Mouse (Mus musculus) activated CD4-positive, CD25-positive, alpha-beta regulatory T cell, adult 4 months (primary cell): ENCODE data around the gene Vti1a. TPM values are rescaled to one million over a fixed set of nuclear protein-coding genes. Genes with fewer than 3 reads are reported as not detected.

Experiments used
- ATAC-seq: one replicate; pipeline ENCODE4 v1.8.0; 2017
- polyA plus RNA-seq, 2 experiments: library from polyadenylated mRNA; unstranded; fragments of 100-300 nt; shearing (Covaris generic); gene quantifications; one replicate each; pipeline ENCODE4 v1.2.1; 2017

The Vti1a gene
- polyA plus RNA-seq, 2 experiments from 2014 or later = 26.1 to 32.2 TPM

DNA sequence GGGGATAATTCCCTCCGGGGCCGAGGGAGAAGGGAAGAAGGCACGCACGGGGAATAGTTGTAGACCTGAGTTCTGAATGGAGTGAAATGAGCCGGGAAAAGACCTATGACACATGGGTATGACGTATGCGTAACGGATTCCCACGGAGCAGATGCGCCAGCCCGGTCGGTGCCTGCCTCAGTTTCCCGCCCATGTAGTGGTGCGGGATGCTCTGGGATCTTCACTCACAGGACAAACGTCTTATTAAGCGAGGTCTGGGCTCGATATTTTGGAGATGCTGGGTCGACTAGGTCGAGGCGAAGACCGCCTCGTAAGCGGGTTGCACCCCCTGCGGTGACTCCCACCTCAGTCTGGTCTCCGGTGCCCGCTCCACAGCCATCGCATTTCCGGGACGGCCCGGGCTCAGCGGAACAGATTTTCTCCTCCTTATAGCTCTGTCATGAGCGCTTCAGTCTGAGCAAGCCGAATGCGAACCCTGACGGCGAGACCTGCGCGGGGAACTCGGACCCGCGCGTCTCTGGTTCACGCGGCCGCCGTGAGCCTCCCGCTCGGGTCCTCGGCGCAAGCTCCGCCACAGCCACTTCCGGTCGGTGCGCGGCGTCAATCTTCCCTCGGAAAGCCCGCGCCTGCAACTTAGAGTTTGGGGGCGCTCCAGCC lies 515 bp upstream of the Vti1a start, which contains the start of gene Zdhhc6:
Gene Zdhhc6 (minus strand): TSS at position 581 of the 657 bp plus-strand sequence.
- ATAC-seq = peak; percentile 41

GRCm38 (mm10) chr19:55316901-55317300 lies 806 bp downstream of the Vti1a start:
- ATAC-seq = no peak

- ATAC-seq = no peak
These were observed 2.9 kb downstream of the Vti1a start for GRCm38 (mm10) chr19:55319036-55319435.

DNA sequence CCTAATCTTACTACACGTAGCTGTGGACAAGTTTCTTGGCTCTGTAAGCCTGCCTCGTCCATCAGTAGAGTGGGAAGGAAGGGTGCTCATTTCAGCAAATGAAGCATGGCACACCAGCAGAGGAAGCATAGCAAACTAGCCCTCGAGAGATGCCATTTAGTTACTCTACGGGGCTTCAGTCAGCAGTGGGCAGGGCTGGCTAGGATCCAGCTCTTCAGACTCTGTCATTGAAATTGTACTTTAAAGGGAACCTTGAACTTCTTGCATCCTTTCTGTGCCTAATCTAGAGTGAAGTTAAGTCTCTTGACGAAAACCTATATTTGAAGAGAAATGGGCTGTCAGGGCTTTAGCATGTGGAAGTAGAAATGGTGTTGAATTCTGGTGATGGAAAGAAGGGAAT lies 3.4 kb downstream of the Vti1a start:
- no peak for ATAC-seq

DNA sequence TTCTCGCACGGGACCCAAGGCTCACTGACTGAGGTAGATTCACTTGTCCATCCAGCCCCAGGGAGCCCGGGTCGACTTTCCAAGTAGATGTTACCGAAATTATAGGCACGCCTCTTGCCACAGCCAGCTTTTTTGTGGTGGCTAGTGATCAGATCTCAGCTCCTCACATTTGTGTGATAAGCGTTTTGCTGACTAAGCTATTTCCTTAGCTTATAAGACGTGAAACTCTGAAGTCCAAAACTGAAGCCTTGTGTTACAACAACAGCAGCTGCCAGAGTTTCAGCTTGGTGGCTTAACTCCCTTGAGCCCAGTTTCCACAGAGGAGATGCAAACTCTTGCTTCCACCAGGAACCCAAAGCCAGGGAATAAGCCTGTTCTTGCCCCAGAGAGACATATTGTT lies 6.5 kb downstream of the Vti1a start:
- no peak for ATAC-seq

- no peak for ATAC-seq
These were observed 11.4 kb downstream of the Vti1a start for GRCm38 (mm10) chr19:55327510-55327909.

GRCm38 (mm10) chr19:55331776-55332175 lies 15.7 kb downstream of the Vti1a start:
- no peak for ATAC-seq

- peak; percentile 65 for ATAC-seq
These were observed 16.7 kb downstream of the Vti1a start for GRCm38 (mm10) chr19:55332641-55333268.

- ATAC-seq = no peak
These were observed 19.8 kb downstream of the Vti1a start for GRCm38 (mm10) chr19:55335881-55336280.

- no peak for ATAC-seq
These were observed 20.3 kb downstream of the Vti1a start for GRCm38 (mm10) chr19:55336441-55336840.

GRCm38 (mm10) chr19:55337066-55337465 lies 21.0 kb downstream of the Vti1a start:
- ATAC-seq = no peak

GRCm38 (mm10) chr19:55337664-55338063 lies 21.6 kb downstream of the Vti1a start:
- no peak for ATAC-seq

DNA sequence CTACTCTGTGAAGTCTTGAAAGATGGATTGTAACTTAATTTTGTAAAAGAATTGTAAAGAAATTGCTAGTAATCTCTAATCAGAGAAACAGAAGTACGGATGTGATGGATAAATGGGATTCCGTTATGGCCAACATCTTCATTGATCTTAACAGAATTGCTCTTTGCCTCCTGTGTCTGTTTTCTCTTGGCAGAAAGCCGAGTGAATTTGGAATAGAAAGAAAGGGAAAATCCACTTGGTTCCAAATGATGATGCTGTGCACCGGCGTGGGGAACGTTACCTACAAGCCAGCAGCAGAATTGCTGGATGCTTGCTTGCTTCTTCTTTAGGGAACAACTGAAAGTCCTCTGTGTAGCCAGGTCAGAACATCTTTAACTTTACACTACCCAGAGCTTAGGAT lies 24.4 kb downstream of the Vti1a start:
- ATAC-seq = no peak

DNA sequence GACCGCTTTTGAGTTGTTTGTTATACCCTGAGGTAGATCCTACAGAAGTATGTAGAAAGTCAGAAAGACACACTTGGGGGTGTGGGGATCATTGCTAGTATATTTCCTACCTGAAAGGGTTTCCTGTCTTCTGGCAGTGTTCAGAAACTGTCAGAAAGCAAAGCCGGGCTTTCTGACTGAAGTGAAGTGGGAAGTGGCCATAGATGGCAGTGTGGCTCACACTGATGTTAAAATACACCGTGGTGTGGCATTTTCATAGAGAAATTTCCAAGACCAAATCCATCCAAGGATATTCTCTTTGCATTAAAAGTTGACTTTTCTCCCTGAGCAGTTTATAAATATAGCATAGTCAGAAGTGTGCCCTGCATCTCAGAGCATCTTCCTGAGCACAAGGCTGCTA lies 25.3 kb downstream of the Vti1a start:
- no peak for ATAC-seq

DNA sequence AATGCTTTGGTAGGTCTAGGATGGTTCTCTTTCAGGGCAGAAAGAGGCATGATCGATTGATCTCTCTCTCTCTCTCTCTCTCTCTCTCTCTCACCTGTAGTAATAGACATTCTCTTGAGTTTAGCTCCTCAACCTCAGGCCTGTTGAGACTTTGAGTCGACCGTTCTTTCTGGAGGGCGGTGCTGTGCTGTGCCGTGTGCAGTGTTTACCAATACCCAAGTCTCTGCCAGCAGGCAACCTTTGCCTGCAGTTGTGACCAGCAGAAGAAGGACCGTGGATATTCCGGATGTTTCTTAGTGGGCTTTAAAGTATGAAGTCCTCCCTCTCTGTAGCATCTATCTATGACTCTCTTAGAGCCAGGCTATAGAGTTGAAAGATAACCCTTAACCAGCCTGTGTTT lies 26.3 kb downstream of the Vti1a start:
- ATAC-seq = no peak

DNA sequence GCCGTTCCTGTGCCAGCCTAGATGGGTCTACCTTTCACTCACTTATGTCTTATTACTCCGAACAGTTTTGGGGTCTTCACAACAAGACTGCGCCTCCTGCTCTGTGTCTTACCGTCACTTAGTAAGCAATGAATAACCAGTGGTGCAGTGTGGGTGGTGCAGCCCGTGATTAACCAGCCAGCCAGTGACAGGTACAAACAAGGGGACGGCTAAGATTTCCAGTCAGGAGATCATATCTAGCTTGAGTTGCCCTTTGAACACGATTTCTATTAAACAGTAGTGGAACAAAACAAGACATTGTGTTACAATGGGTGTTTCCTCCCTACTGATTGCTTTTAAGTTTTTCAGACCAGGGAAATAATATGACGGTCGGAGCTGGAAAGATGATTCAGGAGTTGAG lies 27.2 kb downstream of the Vti1a start:
- no peak for ATAC-seq

DNA sequence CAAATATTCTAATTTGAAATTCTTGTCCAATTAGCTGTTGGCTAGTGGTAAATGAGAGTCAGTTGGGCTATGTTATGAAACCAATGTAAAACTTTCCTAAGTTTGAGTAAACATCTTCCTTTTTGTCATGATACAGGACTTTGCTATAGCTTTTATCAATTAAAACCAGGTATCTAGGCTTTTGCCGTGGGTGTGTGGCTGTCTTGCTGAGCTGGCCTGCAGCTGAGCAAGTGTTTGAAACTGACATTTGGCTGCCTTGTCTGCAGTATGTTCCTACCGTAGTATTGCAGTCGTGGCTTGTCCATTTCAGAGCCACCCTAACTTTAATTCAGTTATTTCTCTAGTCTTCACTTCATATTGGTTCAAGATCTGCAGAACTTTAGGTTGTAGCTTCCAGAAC lies 32.1 kb downstream of the Vti1a start:
- ATAC-seq = no peak

GRCm38 (mm10) chr19:55350673-55351378 lies 34.7 kb downstream of the Vti1a start:
- no peak for ATAC-seq

DNA sequence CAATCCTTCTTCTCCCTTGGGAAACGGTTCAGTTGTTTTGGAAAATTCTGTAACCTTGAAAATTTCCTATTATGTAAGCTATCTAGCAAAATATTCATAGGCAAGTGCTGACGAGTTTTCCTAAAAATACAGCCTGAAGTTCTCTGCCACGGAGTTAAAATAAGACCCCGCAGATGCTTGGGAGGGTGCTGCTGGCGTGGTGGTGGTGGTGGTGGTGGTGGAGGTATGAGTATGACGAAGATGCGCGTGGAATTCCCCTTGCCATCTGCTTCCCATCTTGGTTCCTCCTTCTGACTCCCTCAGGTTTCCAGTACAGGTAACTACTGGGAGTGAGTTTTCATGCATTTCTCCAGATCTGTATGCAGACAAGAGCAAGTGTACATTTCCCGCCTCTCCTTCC lies 46.5 kb downstream of the Vti1a start:
- ATAC-seq = no peak

GRCm38 (mm10) chr19:55369691-55370090 lies 53.6 kb downstream of the Vti1a start:
- ATAC-seq = no peak

DNA sequence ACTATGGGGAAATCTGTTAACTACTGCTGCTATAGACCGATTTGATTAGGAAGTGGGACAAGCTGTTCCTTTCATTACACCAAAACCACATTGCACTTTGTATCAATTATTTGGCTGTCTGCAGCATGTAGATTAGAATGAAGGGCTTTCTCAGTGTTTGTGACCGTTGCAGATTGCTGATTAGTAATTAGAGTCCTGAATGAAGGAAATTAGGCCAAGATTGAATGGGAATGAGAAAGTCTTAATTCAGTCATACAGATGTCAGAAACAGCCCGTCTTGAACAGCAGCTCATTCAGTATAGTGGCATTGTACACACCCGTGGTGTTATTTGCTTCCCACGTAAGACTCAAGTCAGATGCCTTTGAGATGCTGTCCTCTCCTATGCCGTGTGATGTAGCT lies 60.2 kb downstream of the Vti1a start:
- ATAC-seq = no peak

- no peak for ATAC-seq
These were observed 61.4 kb downstream of the Vti1a start for GRCm38 (mm10) chr19:55377465-55377864.

- ATAC-seq = no peak
These were observed 62.8 kb downstream of the Vti1a start for GRCm38 (mm10) chr19:55378884-55379283.

GRCm38 (mm10) chr19:55380764-55381163 lies 64.7 kb downstream of the Vti1a start:
- ATAC-seq = no peak
